Mouse (Mus musculus): ENCODE measurements at regions not wholly inside any gene's neighbourhood (a gene's known extent, or its start where the extent isn't known, plus 50 kb on each side); places are given as distances from the start of the nearest gene placed in this dataset.

DNA sequence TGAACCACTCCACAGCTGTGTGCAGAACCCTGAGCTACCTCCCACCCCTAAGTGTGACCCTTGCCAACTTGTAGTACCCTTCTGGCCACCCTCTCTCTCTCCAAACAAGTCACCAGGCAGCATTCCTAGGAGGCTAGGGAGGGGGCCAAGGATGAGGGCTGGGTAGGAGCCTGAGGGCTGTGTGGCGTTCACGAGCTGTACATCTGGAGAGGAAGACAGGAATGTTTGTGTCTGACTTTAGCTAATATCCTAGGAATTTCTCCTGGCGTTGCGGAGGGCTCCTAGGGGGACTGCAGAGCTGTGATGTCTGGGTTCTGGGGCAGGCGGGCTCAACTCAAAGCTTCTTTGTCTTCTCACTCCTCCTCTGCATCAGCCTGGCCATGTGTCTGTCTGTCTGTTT is 262.2 kb upstream of the Zmiz1 start:
- no peak for TF ChIP-seq CTCF (IDR thresholded peaks at IDR 0.05; ENCODE audit: low read depth, low read length)
- no peak for TF ChIP-seq POLR2A (IDR thresholded peaks at IDR 0.05; ENCODE audit: insufficient read depth, low read length)
